Mouse (Mus musculus) ES-Bruce4 (cell line): ENCODE measurements around the gene Nphs2. TPM values are rescaled to one million over a fixed set of nuclear protein-coding genes. Genes with fewer than 3 reads are reported as not detected.
A peak's percentile ranks its signal among the peaks of the same experiment; 100 is the strongest.
"Not testable (repeated sequence)": the region's sequence is repeated elsewhere in the genome, so short reads cannot be mapped to it uniquely, and the experiment has no call there.

ENCODE experiments used
- H3K27ac ChIP-seq: 2 replicates; pipeline ENCODE4 v1.5.1; 2012; ENCODE audit warnings: low read length, inconsistent platforms; ENCODE audit not compliant: insufficient read depth
- H3K27me3 ChIP-seq: 2 replicates; pipeline ENCODE4 v1.6.1; 2012; ENCODE audit warnings: mild to moderate bottlenecking, low read length, inconsistent platforms; ENCODE audit not compliant: control insufficient read depth, poor library complexity, insufficient read depth, severe bottlenecking
- H3K36me3 ChIP-seq: 2 replicates; pipeline ENCODE4 v1.6.1; 2012; ENCODE audit warnings: inconsistent platforms, mild to moderate bottlenecking, low read length, moderate library complexity; ENCODE audit not compliant: control insufficient read depth, poor library complexity, insufficient read depth, severe bottlenecking
- H3K4me1 ChIP-seq: one replicate; pipeline ENCODE4 v1.8.1; 2011; ENCODE audit warnings: low read length; ENCODE audit not compliant: control insufficient read depth, insufficient read depth
- H3K4me3 ChIP-seq: 2 replicates; pipeline ENCODE4 v1.5.1; 2011; ENCODE audit warnings: low read depth, mild to moderate bottlenecking, low read length
- H3K9ac ChIP-seq: 2 replicates; pipeline ENCODE4 v1.6.1; 2012; ENCODE audit warnings: low read depth, mild to moderate bottlenecking, inconsistent platforms; ENCODE audit not compliant: poor library complexity, severe bottlenecking
- H3K9me3 ChIP-seq: replicated peaks from 2 replicates; pipeline ENCODE4 v1.6.1; 2012; ENCODE audit warnings: mild to moderate bottlenecking, low read length, inconsistent platforms; ENCODE audit not compliant: control insufficient read depth, poor library complexity, insufficient read depth, severe bottlenecking
- CTCF ChIP-seq: IDR thresholded peaks from one replicate; pipeline ENCODE4 v1.8.1; 2011; ENCODE audit warnings: low read depth, low read length
- EP300 ChIP-seq: IDR thresholded peaks from 2 replicates; pipeline ENCODE4 v1.6.1; 2011; ENCODE audit warnings: low read depth, low read length; ENCODE audit not compliant: insufficient read depth
- POLR2A ChIP-seq: IDR thresholded peaks from one replicate; pipeline ENCODE4 v1.8.1; 2011; ENCODE audit warnings: low read length; ENCODE audit not compliant: insufficient read depth
- polyA plus RNA-seq: library from polyadenylated mRNA; stranded (reverse); fragments of >200 nt; gene quantifications from 2 replicates; pipeline ENCODE4 v1.2.4, GENCODE M21; 2011; ENCODE audit warnings: low read depth; ENCODE audit not compliant: missing spikeins, insufficient read depth, insufficient read length

The Nphs2 gene
- polyA plus RNA-seq, result not detected in 2 replicates

DNA sequence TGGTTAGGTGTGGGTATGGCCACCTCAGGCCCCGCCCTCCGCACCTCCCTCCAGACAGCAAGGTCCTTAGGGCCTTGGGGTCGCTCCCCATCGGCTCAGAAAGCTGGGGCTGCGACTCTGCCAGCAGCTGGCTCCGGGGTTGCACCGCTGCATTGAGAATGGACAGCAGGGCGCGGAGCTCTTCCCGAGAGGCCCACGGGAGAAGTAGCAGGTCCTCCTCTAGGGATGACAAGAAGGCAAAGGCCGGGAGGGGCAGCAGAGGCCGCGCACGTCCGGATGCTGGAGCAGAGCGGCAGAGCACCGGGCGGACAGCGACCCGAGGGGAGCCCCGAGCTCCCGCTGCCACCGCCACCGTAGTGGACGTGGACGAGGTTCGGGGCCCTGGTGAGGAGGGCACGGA is at the start of gene Nphs2:
TSS of gene Nphs2 (plus strand) at position 98 of the 400 bp plus-strand sequence.
- Histone ChIP-seq H3K9ac (no peak within 1 kb of the TSS), H3K27ac (no peak within 1 kb of the TSS), H3K4me1 (no peaks in the 10 kb centered on the region), H3K36me3 (no peaks in the 10 kb centered on the region), H3K9me3 (no peaks in the 10 kb centered on the region), H3K4me3 (peak within 1 kb of the TSS; percentile 41), H3K27me3 (peaks cover 3% of the 10 kb centered on the region)
- TF ChIP-seq EP300 (no peak), CTCF (no peak), POLR2A (no peak)

GRCm38 (mm10) chr1:156263352-156263751 is 47.2 kb upstream of the Nphs2 start:
- Histone ChIP-seq H3K27me3 (no peaks in the 10 kb centered on the region), H3K9ac (no peak overlapping the region), H3K4me1 (peaks cover 2% of the 10 kb centered on the region), H3K9me3 (no peaks in the 10 kb centered on the region), H3K4me3 (no peak overlapping the region), H3K27ac (no peak overlapping the region), H3K36me3 (no peaks in the 10 kb centered on the region)
- TF ChIP-seq CTCF (peak; percentile 97), EP300 (no peak)

GRCm38 (mm10) chr1:156263946-156264345 is 46.6 kb upstream of the Nphs2 start:
- H3K36me3 ChIP-seq, result no peaks in the 10 kb centered on the region
- TF ChIP-seq EP300, result no peak
- TF ChIP-seq CTCF, result no peak
- no peak for TF ChIP-seq POLR2A
- H3K9me3 ChIP-seq, result no peaks in the 10 kb centered on the region
- H3K27me3 ChIP-seq, result no peaks in the 10 kb centered on the region
- H3K4me1 ChIP-seq, result peaks cover 3% of the 10 kb centered on the region
- H3K4me3 ChIP-seq, result no peak overlapping the region
- no peak overlapping the region for H3K9ac ChIP-seq
- no peak overlapping the region for H3K27ac ChIP-seq

GRCm38 (mm10) chr1:156268546-156268945 is 42.0 kb upstream of the Nphs2 start:
- not testable (repeated sequence) for H3K36me3 ChIP-seq

DNA sequence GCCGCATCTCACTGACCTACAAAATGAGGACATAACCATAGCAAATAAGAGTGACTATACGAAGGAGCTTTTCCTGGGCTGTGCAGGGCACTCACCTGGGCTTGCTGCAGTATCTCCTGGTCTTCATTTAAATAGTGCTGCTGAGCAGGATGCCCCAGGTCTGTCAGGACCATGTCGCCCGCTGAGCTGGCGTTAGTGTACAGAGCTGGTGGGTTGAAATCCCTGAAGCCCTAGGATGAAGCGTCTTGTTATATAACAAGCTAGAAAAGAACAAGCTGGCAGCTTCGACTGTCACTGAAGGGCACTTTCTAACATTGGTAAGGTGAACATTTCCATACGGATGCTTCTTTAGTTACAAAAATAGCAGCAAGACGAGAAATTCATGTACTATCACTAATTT is 40.1 kb upstream of the Nphs2 start:
- Histone ChIP-seq H3K9me3 (no peaks in the 10 kb centered on the region), H3K9ac (no peak overlapping the region), H3K36me3 (no peaks in the 10 kb centered on the region), H3K27me3 (no peaks in the 10 kb centered on the region), H3K4me3 (no peak overlapping the region), H3K27ac (no peak overlapping the region), H3K4me1 (peaks cover 6% of the 10 kb centered on the region)
- no peak for TF ChIP-seq EP300
- TF ChIP-seq POLR2A, result no peak
- no peak for TF ChIP-seq CTCF

More at GRCm38 (mm10) chr1:156268546-156268945, 42.0 kb upstream of the Nphs2 start:
- H3K4me3 ChIP-seq, H3K4me1 ChIP-seq, H3K27me3 ChIP-seq, H3K9ac ChIP-seq, H3K9me3 ChIP-seq: not testable (repeated sequence)
- peak overlapping the region; percentile 83; the same call in 1 of the 2 replicates for H3K27ac ChIP-seq

GRCm38 (mm10) chr1:156271654-156272053 is 38.9 kb upstream of the Nphs2 start:
- no peak overlapping the region for H3K9ac ChIP-seq
- H3K4me1 ChIP-seq, result peaks cover 6% of the 10 kb centered on the region
- H3K27ac ChIP-seq, result no peak overlapping the region
- TF ChIP-seq CTCF, result no peak
- no peak for TF ChIP-seq EP300
- TF ChIP-seq POLR2A, result no peak
- no peaks in the 10 kb centered on the region for H3K9me3 ChIP-seq
- no peak overlapping the region for H3K4me3 ChIP-seq
- H3K36me3 ChIP-seq, result no peaks in the 10 kb centered on the region
- H3K27me3 ChIP-seq, result no peaks in the 10 kb centered on the region
